Mouse (Mus musculus): ENCODE data around the gene Lrig2.

DNA sequence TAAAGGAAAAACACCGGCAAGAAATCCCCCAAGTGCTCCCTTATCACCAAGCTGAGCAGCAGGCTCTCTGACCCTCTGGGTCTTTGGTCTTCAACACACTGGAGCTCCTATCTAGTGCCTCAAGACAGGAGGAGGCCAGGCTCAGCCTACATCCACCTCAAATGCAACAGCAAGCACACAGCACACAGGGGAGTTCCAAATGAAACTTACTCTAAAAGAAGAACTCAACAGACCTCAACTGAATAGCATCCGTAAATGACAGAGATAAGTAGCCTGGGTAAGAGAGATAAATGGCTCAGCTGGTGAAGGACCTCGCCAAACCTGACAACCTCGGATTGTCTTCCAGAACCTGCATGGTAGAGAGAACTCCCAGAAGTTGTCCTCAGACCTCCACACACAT is 91.7 kb downstream of the Lrig2 start:
- TF ChIP-seq MAFK (IDR thresholded peaks at IDR 0.05; ENCODE audit: insufficient read depth, low read depth, low read length): no peak
- TF ChIP-seq HCFC1 (IDR thresholded peaks at IDR 0.05; ENCODE audit: borderline replicate concordance, insufficient read depth, low read length): no peak
- no peak for TF ChIP-seq CHD2 (IDR thresholded peaks at IDR 0.05; ENCODE audit: low read depth, low read length)
- TF ChIP-seq ZNF384 (IDR thresholded peaks at IDR 0.05; ENCODE audit: low read depth, low read length): no peak
